Mouse (Mus musculus): ENCODE measurements around the gene Jazf1.

Jazf1 gene

GRCm38 (mm10) chr6:52954861-52955260 lies 113.6 kb downstream of the Jazf1 start:
- DNase-seq: no peak

GRCm38 (mm10) chr6:52954441-52954840 lies 114.0 kb downstream of the Jazf1 start:
- DNase-seq: no peak

GRCm38 (mm10) chr6:52952526-52952900 lies 115.9 kb downstream of the Jazf1 start:
- DNase-seq: no peak

- DNase-seq: no peak
Observed at GRCm38 (mm10) chr6:52951871-52952525, 116.4 kb downstream of the Jazf1 start.

- DNase-seq: no peak
Observed at GRCm38 (mm10) chr6:52950371-52950770, 118.1 kb downstream of the Jazf1 start.

GRCm38 (mm10) chr6:52942534-52942933 lies 125.9 kb downstream of the Jazf1 start:
- DNase-seq: no peak

GRCm38 (mm10) chr6:52942101-52942500 lies 126.3 kb downstream of the Jazf1 start:
- DNase-seq: no peak

- DNase-seq: no peak
Observed at GRCm38 (mm10) chr6:52937916-52938315, 130.5 kb downstream of the Jazf1 start.

GRCm38 (mm10) chr6:52936995-52937394 lies 131.4 kb downstream of the Jazf1 start:
- peak; percentile 70 for DNase-seq

GRCm38 (mm10) chr6:52934021-52934420 lies 134.4 kb downstream of the Jazf1 start:
- no peak for DNase-seq

- no peak for DNase-seq
Observed at GRCm38 (mm10) chr6:52932603-52933178, 135.7 kb downstream of the Jazf1 start.

GRCm38 (mm10) chr6:52929358-52929757 lies 139.1 kb downstream of the Jazf1 start:
- DNase-seq: no peak

GRCm38 (mm10) chr6:52926947-52927346 lies 141.5 kb downstream of the Jazf1 start:
- no peak for DNase-seq

- DNase-seq: no peak
Observed at GRCm38 (mm10) chr6:52925458-52926042, 142.9 kb downstream of the Jazf1 start.

- DNase-seq: no peak
Observed at GRCm38 (mm10) chr6:52921248-52921647, 147.2 kb downstream of the Jazf1 start.

- no peak for DNase-seq
Observed at GRCm38 (mm10) chr6:52920719-52921118, 147.7 kb downstream of the Jazf1 start.

GRCm38 (mm10) chr6:52919442-52919841 lies 149.0 kb downstream of the Jazf1 start:
- DNase-seq: no peak

- peak; percentile 83 for DNase-seq
Observed at GRCm38 (mm10) chr6:52918980-52919379, 149.5 kb downstream of the Jazf1 start.

- DNase-seq: no peak
Observed at GRCm38 (mm10) chr6:52917471-52917870, 151.0 kb downstream of the Jazf1 start.

GRCm38 (mm10) chr6:52916836-52917376 lies 151.5 kb downstream of the Jazf1 start:
- DNase-seq: no peak

GRCm38 (mm10) chr6:52914921-52915320 lies 153.5 kb downstream of the Jazf1 start:
- no peak for DNase-seq

- DNase-seq: no peak
Observed at GRCm38 (mm10) chr6:52912143-52912918, 156.1 kb downstream of the Jazf1 start.

GRCm38 (mm10) chr6:52906801-52907200 lies 161.6 kb downstream of the Jazf1 start:
- no peak for DNase-seq

Measured in right cerebral cortex, postnatal 4 days (tissue).